Mouse (Mus musculus) adrenal gland, postnatal 14 days (tissue): Measurements from ENCODE around the gene Xpo6. TPM values are rescaled to one million over a fixed set of nuclear protein-coding genes. Genes with fewer than 3 reads are reported as not detected.
A peak's percentile ranks its signal among the peaks of the same experiment; 100 is the strongest.

Source experiments
- DNase-seq: peaks from one replicate; pipeline ENCODE4 v3.0.0; 2021; ENCODE audit warnings: mixed read lengths
- long read RNA-seq, 2 experiments: library from polyadenylated mRNA; stranded (forward); transcript quantifications; one replicate each; pipeline ENCODE4 v2.0.0; 2021
- total RNA-seq: library from RNA; stranded (reverse); gene quantifications from 2 replicates; pipeline ENCODE4 v1.2.3, GENCODE M21; 2021

The Xpo6 gene
- total RNA-seq, result 77.8 and 97.1 TPM in 2 replicates
- long read RNA-seq, experiment 1, full-length matches to known transcripts, result 17 of 31 reads
- long read RNA-seq, experiment 1, partial matches to known transcripts, result 10 of 31 reads
- long read RNA-seq, experiment 1, other reads (novel, unspliced or antisense), result 4 of 31 reads
- long read RNA-seq, experiment 2, full-length matches to known transcripts, result 13 of 25 reads
- long read RNA-seq, experiment 2, partial matches to known transcripts, result 9 of 25 reads
- long read RNA-seq, experiment 2, other reads (novel, unspliced or antisense), result 3 of 25 reads

DNA sequence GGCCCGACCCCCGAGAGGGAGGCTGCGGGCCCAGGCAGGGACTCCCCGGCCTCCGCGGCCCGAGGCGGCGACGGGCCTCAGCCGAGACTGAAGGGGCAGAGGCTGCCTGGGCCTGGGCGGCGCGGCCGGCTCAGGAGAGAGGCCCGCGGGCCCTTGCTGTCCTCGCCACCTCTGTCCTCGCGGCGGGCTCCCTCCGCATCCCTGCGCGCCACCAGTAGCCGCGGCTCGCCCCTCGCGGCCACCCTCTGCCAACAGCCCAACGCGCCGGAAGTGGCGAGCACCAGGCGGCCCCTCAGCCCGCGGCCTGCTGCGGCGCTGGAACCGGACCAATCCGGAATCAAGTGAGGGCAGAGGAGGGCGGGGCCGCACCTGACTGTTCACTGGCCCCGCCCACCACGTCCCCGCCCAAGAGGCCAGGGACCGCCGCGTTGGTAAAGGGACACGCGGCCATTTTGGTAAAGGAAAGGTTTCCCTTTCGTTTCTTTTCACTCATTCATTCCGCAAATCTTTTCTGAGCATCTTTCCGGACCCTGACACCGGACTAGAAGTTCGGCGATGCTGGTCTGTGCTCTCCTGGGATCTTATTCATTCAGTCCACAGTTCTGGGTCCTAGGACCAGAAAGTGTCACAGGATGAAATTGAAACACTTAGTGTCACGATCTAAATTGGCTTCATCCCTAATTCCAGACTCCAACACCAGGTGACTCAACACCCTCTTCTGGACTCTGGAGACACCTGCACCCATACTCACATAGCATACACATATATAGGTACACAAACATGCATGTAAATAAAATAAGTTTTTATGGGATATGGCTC is at the start of gene Xpo6:
TSS of gene Xpo6 (minus strand) at position 324 of the 819 bp plus-strand sequence.
- DNase-seq, result peak; percentile 98

DNA sequence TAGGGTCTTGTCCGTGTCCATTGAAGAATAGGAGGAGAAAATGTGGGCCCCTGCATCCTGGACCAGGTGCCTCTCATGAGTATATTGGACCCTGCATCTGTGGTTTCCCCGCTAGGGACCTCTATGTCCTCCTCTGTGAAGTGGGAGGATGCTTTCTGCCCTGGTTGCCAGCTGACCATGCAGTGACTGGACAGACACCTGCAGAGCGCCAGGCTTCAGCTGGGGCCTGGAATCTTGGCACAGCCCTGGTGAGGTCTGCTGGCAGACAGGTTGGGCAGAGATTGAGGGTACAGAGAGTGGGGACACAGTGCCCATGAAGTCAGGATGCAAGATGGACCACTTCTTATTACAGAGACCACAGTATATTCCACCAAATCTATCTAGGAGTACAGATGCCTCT is 49.7 kb upstream of the Xpo6 start:
- no peak for DNase-seq

DNA sequence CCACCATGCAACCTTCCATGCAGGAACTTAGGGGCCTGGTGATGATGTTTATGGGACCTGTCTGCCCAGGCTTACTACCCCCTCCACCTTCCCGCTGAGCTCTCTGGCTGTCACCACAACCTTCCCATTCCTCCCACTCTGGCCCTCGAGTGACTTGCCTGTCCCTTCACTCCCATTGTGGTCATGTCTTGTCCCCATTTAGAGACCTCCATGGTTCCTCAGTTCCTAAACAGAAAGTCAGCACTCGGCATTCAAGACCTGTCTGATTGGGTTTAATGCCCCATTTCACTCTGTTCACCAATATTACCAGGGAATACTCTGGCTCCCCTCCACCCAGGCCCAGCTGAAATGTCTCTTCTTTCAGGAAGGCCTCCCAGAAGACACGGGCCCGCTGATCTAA is 48.8 kb upstream of the Xpo6 start:
- DNase-seq, result no peak

DNA sequence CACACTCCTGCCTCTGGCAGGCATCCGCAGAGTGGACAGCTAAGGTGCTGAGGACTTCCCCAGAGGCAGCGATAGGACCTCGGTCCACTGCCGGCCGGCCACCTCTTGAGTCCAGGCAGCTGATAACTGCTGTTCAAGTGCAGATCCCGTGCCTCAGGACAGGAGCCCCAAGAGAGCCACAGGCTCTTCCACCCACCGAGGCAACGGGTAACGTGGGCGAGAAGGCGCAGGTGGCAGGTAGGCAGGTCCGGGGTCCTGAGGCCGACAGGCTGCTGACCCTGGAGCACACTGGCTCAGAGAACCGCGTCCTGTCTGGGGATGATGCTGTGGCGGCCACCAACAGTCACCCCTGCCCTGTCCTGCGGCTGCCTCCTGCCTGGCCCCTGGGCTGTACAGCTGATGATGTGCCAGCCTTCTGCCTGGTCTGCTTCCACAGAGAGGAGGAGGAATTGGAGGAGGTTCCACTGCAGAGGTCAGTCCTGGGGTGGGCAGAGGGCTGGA is 48.4 kb upstream of the Xpo6 start:
- no peak for DNase-seq

DNA sequence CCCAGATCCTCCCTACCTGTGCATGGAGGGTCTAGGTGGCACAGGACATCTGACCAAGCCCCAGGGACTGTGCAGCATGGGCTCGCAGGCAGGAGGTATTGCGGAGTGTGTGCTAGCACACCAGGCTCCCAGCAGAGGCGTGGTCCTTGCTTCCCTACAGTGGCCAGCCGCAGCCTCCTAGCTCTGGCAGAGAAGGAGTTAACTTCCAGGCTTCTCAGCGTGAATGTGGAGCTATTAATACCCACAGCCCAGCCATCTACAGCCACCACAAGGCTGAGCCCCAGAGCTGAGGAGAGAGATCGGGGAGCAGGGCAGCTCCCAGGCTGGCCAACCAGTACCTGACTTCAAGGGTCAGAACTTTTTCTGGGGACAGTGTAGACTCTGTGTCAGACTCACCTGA is 47.8 kb upstream of the Xpo6 start:
- DNase-seq, result no peak

DNA sequence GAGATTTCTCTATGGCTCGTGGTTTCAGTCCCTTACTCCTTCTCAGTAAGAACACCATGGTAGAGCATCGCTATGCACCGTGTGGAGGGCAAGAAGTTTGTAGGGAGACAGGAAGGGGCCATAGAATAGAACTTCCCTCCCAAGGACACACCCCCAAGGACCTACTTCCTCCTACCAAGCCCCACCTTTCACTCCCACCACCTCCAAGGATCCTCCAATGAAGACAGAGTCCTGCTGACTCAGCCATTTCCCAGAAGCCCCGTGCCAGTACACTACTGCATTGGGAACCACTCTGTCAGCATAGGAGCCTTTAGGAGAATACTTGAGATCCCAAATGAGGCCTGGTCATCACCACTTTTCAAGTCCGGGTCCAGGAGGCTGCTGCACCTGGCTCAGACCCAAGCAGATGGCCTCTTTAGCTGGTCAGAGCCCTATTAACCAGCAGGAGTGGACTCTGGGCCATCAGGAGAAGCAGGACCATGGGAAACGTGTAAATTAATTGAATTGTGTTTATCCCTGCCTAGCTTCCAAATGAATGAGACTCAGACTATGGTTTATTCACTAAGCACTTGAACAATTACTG is 44.0 kb upstream of the Xpo6 start:
- no peak for DNase-seq

DNA sequence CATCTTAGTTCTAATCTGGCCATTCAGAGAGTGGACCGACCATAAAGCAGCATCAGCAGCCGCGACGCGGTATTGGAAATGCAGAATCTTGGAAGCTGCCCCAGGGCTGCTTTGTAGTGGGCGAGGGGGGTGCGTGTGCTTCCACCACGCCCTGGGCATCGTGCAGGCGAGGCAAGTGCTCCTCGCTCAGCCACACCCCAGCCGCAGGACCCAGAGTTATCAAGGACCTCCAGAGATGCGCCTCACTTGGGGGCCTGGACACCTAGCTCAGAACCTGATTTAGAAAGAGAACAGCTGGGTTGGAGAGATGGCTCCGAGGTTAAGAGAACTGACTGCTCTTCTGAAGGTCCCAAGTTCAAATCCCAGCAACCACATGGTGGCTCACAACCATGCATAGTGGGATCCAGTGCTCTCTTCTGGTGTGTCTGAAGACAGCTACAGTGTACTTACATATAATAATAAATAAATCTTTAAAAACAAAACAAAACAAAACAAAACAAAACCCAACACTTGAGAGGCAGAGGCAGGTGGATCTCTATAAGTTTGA is 40.6 kb upstream of the Xpo6 start:
- no peak for DNase-seq

DNA sequence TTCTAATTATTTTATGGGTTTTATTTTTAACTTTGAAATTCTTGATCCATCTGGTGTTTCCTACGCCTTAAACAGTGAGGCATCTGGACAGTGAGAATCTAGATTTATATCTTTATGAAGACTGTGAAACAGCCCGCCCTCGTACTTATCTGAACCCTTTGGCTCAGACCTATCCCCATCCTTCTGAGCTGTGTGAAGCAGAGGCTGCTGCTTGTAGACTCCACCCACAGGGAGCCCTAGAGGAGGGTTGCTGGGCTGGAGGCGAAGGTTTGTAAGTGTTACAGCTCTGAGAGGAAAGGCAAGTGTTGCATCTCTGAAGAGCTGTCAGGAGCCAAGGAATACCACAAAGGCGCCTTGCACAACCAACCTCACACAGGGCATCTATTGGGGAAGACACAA is 36.5 kb upstream of the Xpo6 start:
- DNase-seq, result no peak

DNA sequence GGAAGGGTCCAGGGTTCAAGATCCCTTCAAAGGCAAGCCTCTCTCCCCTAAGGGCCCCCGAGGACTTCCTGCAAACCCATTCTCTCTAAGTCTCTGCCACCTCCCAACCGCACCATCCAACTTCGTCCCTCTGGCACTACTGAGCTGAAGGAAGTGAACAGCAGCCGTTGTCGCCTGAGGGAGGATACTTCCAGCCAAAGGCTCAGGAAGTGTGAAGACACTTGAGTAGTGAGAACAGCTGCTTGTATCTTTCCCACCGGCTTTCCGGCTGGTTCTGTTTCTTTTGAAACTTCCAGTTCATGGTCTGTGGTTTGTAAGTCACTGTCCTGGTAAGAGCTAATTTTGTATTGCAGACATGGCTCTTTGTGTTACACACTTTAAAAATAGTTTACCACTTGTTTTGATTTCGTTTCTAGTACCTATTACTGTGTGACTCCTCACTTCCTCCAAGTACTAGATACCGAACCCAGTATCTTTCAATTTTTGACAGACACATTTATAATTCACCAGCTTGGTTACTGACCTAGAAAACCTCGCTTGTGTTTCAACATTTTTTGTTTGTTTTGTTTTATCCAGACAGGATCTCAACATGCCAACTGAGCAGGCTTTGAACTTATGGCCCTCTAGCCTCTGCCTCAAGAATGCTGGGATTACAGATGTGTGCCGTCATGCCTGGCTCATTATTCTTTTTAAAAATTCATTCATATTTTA is 35.9 kb upstream of the Xpo6 start:
- no peak for DNase-seq

DNA sequence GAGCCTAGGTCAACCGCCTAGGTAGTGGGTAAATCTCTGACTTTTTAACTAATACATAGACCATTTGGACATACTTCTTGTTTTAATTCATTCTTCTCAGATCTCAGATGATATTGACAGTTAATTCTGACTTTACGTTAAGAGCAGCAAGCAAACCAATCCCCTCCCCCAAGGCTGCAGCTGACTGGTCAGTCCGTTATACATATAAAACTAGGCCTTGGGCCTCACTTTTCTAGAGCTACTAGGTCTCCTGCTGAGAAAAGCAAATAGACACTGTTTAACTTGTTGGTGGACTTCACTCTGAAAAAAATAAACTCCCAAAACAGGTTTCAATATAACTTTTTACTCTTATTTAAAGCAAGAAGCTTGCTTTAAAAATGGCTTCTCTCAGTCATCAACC is 34.3 kb upstream of the Xpo6 start:
- DNase-seq, result no peak

DNA sequence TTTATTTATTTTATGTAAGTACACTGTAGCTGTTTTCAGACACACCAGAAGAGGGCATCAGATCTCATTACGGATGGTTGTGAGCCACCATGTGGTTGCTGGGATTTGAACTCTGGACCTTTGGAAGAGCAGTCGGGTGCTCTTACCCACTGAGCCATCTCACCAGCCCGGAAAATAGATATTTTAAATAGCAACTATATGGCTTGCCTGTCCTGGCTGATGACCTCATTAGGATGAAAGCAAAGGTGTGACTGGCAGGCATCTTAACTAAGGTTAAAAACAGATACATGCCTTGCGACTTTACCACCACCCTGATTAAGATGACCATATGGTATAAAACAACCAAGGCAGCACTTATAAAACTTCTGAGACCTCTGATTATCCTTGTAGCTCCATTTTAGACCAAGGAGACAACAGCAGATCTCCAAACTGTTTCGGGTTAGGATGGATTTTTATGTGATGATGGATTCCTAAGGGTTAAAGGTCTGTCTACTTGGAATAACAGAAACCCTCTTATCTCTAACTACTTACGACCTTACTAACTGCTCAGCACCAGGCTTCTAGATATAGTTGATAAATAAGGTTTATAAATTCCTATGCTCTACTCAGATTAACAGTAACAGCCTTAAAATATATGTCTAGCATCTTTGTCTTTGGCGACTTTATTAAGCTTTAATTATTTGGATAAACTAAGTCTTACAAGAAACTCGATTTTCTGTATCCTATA is 32.2 kb upstream of the Xpo6 start:
- DNase-seq, result no peak

DNA sequence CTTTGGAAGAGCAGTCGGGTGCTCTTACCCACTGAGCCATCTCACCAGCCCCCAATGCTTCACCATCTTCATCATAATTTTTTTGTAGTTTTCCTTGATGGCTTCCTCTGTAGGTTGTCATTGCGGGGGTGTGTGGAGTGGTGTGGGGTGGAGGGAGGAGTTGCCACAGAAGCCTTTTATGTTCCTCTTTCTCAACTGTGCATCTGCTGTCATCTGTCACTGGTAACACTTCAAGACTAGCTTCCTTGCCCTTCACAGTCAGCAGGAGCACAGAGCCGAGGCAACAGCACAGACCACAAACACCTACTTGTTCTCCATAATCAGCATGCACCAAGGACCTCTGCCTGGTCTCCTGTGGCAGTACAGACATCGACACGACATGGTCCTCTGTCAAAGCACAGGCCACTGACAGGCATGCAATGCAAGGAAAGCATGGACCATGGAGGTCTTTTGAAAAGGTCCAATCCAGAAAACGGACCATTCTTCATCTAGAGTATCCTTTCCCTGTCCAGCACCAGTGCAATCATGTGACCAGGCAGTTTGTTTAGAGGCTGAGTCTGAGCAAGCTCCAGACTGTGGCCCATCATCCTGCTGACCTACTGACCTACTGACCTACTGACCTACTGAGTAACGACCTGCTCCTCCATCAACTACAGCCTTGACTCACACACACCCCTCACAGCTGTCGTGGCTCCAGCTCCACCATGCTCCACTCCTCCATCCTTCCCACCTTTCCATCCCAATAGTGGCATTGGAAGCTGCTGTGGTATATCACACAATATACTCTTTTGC is 30.3 kb upstream of the Xpo6 start:
- no peak for DNase-seq

DNA sequence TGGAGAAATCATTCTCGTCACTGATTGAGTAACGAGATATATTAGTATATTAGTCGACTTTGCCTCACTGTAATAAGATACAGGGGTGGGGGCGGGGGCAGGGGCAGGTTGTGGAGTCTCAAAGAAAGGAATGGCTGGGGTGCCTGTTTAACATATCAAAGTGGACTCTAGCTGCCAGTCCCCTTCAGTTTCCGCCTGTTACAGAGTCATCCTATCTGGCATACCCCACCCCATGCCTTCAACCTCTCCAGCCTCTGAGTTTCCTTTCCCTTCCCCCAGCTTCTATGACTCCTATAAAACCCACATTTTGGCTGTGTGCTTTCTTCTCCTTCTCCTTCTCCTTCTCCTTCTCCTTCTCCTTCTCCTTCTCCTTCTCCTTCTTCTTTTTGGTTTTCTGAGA is 25.8 kb upstream of the Xpo6 start:
- no peak for DNase-seq

DNA sequence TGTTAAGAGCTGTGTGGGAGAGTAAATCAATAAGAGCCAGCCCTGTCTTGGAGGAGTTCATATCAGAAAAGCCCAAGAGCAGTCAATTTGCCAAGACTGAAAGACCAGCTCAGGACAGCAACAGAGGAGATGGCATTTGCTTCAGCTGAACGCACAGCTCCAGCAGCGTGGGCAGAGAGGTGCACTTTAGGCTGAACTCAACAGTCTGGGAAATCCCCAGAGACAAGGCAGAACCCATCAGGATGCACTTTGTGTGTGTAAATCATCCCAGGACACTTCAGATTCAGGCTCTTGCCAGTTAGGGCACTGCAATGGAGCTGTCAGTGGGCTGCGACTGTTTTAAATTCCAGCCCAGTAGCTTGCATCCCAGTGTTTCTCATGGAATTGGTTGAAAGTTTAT is 22.5 kb upstream of the Xpo6 start:
- DNase-seq, result no peak

DNA sequence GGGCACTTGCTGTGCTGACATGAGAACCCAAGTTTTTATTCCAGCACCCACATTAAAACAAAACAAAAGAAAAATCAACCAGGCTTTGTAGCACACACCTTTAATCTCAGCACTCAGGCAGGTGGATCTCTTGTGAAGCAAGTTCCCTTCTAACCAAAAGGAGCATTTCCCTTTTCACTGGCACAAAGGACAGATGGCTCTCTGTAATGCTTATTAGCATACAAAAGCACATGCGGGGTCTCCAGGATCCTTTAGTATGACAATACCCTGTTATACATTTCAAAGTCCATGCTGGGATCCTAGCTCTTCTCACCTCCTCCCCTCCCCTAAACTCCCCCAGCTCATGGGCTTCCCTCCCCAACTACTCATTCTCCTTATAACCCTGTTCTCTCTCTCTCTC is 20.3 kb upstream of the Xpo6 start:
- no peak for DNase-seq

DNA sequence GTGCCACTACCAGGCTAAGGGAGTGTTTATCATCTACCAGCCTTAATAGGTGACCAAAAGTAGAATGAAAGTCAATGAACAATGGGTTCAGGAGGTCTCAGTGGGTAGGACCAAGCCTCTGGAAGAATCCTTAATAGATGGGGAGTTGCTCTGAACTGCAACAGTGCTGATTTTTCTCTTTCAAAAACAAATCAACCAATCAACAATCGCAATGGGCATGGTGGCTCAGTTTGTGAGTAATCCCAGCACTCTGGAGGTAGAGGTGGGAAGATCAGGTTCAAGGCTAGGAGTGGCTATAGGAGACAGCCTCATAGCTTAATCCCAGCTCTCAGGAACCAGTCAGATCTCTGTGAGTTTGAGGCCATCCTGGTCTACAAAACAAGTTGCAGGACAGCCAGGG is 18.0 kb upstream of the Xpo6 start:
- no peak for DNase-seq

DNA sequence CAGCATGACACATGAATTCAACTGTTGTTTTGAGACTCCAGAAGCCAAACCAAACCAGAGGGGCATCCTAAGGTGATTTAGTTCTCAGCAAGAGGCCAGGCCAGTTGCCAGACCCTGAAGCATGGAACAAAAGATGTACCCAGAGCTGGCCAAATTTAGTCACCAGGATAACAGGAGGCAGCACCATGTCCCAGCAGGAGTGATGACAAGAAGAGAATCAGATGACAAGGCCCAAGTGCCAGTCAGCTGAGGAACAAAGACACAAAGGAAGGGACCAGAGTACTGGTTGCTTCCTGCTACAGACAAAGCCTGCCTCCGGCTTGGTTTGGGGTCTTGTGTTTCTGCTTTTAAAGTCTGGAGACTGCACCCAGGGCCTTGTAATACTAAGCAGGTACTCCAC is 16.6 kb upstream of the Xpo6 start:
- peak; percentile 8 for DNase-seq

DNA sequence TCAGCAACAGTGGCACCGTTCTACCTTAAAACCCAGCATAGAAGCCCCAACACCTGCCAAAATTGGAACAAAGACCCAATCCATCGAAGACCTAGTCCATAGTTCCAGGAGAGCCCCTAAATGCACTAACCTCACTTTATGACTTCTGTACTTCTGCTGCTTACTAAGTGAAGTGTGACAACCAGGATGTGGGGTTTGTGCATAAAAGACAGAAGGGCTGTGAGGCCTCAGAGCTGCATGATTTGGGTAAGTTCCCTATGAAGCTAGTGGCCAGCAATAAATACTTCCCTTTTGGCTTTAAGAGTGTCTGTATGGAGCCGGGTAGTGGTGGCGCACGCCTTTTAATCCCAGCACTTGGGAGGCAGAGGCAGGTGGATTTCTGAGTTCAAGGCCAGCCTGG is 10.6 kb upstream of the Xpo6 start:
- DNase-seq, result no peak

DNA sequence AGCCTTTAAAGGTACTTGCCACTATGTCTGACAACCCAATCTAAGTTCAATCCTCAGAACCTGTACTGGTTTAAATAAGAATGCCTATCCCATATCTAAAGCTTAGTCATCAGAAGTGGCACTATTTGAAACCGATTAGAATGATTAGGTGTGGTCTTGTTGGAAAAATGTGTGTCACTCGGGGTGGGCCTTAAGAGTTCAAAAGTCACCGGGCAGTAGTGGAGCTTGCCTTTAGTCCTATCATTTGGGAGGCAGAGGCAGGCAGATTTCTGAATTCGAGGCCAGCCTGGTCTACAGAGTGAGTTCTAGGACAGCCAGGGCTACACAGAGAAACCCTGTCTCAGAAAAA is 670 bp upstream of the Xpo6 start:
- DNase-seq, result no peak

DNA sequence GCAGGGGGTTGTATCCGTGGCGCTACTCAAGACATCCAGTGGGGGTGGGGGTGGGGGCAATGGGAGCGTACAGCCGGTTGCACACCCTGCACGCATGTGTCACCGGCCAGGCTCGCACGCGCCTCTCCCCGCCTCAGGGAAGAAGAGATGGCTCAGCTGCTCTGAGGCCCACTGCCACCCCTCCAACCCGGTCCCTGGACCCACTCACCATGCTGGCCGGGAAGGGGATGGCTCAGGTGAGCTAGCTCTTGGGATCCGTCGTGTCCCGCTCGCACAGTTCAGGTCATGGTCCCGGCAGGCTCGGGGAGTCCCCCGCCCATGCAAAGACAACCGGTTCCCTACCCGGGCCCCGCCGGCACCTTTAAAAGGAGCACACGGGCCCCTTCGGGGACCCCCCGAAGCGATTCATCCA is 604 bp downstream of the Xpo6 start:
- DNase-seq, result peak; percentile 77

DNA sequence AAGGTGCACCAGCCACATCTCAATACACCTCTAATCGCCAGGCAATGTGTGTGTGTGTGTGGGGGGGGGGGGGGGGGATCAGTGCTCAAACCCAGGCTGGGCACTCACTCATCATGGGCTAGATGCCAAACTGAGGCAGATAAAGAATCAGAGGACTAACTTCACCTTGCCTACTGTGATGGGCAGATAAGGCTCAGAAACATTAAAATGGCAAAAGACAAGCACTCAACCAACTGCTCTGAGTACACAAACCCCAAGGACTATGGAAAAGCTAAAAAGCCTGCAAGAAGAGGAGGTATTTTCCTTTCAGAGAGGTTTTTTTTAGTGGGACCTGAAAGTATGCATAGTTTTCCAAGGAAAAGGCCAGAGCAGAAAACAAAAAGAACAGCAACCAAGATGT is 1.4 kb downstream of the Xpo6 start:
- no peak for DNase-seq
